ENCODE assay signal across 19 mouse cellular contexts in the genomic region with DNA sequence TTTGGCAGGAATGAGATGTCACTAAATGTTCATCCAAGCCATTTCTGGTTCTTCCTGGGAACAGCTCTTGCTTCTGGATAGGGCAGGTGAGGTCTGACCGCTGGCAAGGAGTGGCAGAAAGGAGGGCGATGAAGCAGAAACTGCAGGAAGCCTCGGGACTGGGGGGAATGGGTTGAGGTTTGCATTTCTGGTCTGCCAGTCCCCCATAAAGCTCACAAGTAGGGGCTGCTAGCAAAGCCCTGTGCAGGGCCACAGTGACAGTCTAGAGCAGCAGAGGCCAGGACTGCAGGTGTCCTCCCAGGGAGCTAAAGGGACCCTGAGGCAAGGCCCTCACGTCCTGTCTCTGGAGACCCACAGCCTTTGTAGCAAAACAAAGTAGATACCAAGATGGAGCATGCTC.
A peak's percentile ranks its signal among the peaks of the same experiment; 100 is the strongest.
DNase-seq lines count a peak whose midpoint lies in the region; ATAC-seq lines count a peak whose summit lies in the region.
"Had no signal": no experiment of that assay in that cellular context is flagged by ENCODE, and none has a peak within 500 bp of the region (broad histone marks: within the 10 kb centered on the region; RNA-seq: fewer than 3 reads in every experiment).

No protein-coding gene starts in this region.

- no peak overlapping the region for H3K4me2 ChIP-seq in heart, embryonic 12.5 days
- H3K4me2 ChIP-seq in hindbrain, embryonic 12.5 days (replicated peaks) = no peak overlapping the region
- H3K4me2 ChIP-seq: embryonic facial prominence, embryonic 12.5 days; forebrain, embryonic 13.5 days; forebrain, embryonic 15.5 days had no signal

- no peak for ATAC-seq in heart, embryonic 12.5 days (ENCODE audit: insufficient number of reproducible peaks, low FRiP score)
- ATAC-seq in neutrophil, adult 5-6 weeks (ENCODE audit: extremely low read depth, insufficient number of reproducible peaks, low FRiP score, poor library complexity, severe bottlenecking) = 0 out of 2 replicates have a peak, but pooled peaks have one; percentile 8
- ATAC-seq in hindbrain, embryonic 12.5 days (ENCODE audit: low FRiP score) = no peak
- ATAC-seq: forebrain, embryonic 13.5 days; forebrain, embryonic 15.5 days had no signal

- peaks cover 31% of the 10 kb centered on the region for H3K27me3 ChIP-seq in heart, embryonic 12.5 days (replicated peaks)
- H3K27me3 ChIP-seq in hindbrain, embryonic 12.5 days = peaks cover 15% of the 10 kb centered on the region
- H3K27me3 ChIP-seq: forebrain, embryonic 13.5 days; forebrain, embryonic 15.5 days had no signal

- no peaks in the 10 kb centered on the region for H3K9me3 ChIP-seq in heart, embryonic 12.5 days (replicated peaks)
- no peaks in the 10 kb centered on the region for H3K9me3 ChIP-seq in hindbrain, embryonic 12.5 days (replicated peaks)
- H3K9me3 ChIP-seq: embryonic facial prominence, embryonic 10.5 days; embryonic facial prominence, embryonic 12.5 days; forebrain, embryonic 13.5 days; forebrain, embryonic 15.5 days had no signal

- H3K9ac ChIP-seq in heart, embryonic 12.5 days = no peak overlapping the region
- no peak overlapping the region for H3K9ac ChIP-seq in hindbrain, embryonic 12.5 days
- H3K9ac ChIP-seq: embryonic facial prominence, embryonic 12.5 days; forebrain, embryonic 13.5 days; forebrain, embryonic 15.5 days had no signal

- peak; percentile 72 for DNase-seq in heart, adult 11 months
- peak; percentile 52 for DNase-seq in thymus, postnatal 25 days
- DNase-seq in thymus, postnatal 4 days = peak; percentile 54
- DNase-seq in urinary bladder, postnatal 14 days (ENCODE audit: low spot score) = no peak
- DNase-seq: adrenal gland, adult 2 months; adrenal gland, postnatal 10 days; adrenal gland, postnatal 25 days; B cell, adult 2 months; cerebellum, adult 11 months; cerebellum, adult 18-20 months; cerebellum, adult 8-10 months; cerebellum, postnatal 25 days had no signal

- H3K4me3 ChIP-seq in heart, embryonic 12.5 days = no peak overlapping the region
- H3K4me3 ChIP-seq in hindbrain, embryonic 12.5 days = no peak overlapping the region
- H3K4me3 ChIP-seq: embryonic facial prominence, embryonic 10.5 days; embryonic facial prominence, embryonic 12.5 days; forebrain, embryonic 13.5 days; forebrain, embryonic 15.5 days had no signal

- no peak overlapping the region for H3K27ac ChIP-seq in heart, embryonic 12.5 days (ENCODE audit: poor library complexity, severe bottlenecking)
- no peak overlapping the region for H3K27ac ChIP-seq in hindbrain, embryonic 12.5 days
- H3K27ac ChIP-seq: embryonic facial prominence, embryonic 10.5 days; embryonic facial prominence, embryonic 12.5 days; forebrain, embryonic 13.5 days; forebrain, embryonic 15.5 days had no signal

- H3K36me3 ChIP-seq in heart, embryonic 12.5 days = no peaks in the 10 kb centered on the region
- H3K36me3 ChIP-seq in hindbrain, embryonic 12.5 days = no peaks in the 10 kb centered on the region
- H3K36me3 ChIP-seq: embryonic facial prominence, embryonic 10.5 days; embryonic facial prominence, embryonic 12.5 days; forebrain, embryonic 15.5 days had no signal

- WGBS in heart, embryonic 12.5 days = 68% methylated on average over 4 of the region's 4 CpGs
- 64% methylated on average over 4 of the region's 4 CpGs for WGBS in hindbrain, embryonic 12.5 days

- no peaks in the 10 kb centered on the region for H3K4me1 ChIP-seq in heart, embryonic 12.5 days (replicated peaks)
- peaks cover 18% of the 10 kb centered on the region for H3K4me1 ChIP-seq in hindbrain, embryonic 12.5 days
